Mouse (Mus musculus) stomach, embryonic 15.5 days (tissue): ENCODE data around the gene Prkcd. TPM values are rescaled to one million over a fixed set of nuclear protein-coding genes. Genes with fewer than 3 reads are reported as not detected.

Experiments
- ATAC-seq: fragments of 200-750 bp; cut with Nextera tagmentation; 2 replicates; pipeline ENCODE4 v1.8.0; 2017; ENCODE audit warnings: low read depth, moderate number of reproducible peaks, moderate TSS enrichment; ENCODE audit not compliant: insufficient read depth, low FRiP score
- H3K27ac ChIP-seq: fragments of 300-500 bp; sonication (generic); 2 replicates; pipeline ENCODE4 v1.5.1; 2015; ENCODE audit warnings: mild to moderate bottlenecking, inconsistent platforms
- H3K27me3 ChIP-seq: fragments of 300-500 bp; sonication (generic); replicated peaks from 2 replicates; pipeline ENCODE4 v1.6.1; 2015; ENCODE audit warnings: inconsistent platforms
- H3K36me3 ChIP-seq: fragments of 300-500 bp; sonication (generic); 2 replicates; pipeline ENCODE4 v1.6.1; 2015; ENCODE audit warnings: inconsistent platforms
- H3K4me1 ChIP-seq: fragments of 300-500 bp; sonication (generic); 2 replicates; pipeline ENCODE4 v1.6.1; 2015; ENCODE audit warnings: inconsistent platforms
- H3K4me2 ChIP-seq: fragments of 300-500 bp; sonication (generic); 2 replicates; pipeline ENCODE4 v1.6.1; 2015; ENCODE audit warnings: mild to moderate bottlenecking, inconsistent platforms
- H3K4me3 ChIP-seq: fragments of 300-500 bp; sonication (generic); replicated peaks from 2 replicates; pipeline ENCODE4 v1.5.1; 2015; ENCODE audit warnings: inconsistent platforms
- H3K9ac ChIP-seq: fragments of 300-500 bp; sonication (generic); 2 replicates; pipeline ENCODE4 v1.6.1; 2015; ENCODE audit warnings: inconsistent platforms
- H3K9me3 ChIP-seq: fragments of 300-500 bp; sonication (generic); 2 replicates; pipeline ENCODE4 v1.6.1; 2016; ENCODE audit warnings: inconsistent platforms
- WGBS: fragments of 180-500 bp; shearing (Covaris S2); methylation state at CpG from one replicate; pipeline ENCODE4 v1.1.7; 2015; 5-methylcytosine and 5-hydroxymethylcytosine counted together
- polyA plus RNA-seq: library from polyadenylated mRNA; unstranded; fragments of >200 nt; fragmentation: Nextera tagmentation; extraction: Ambion mirVana; gene quantifications from 2 replicates; pipeline ENCODE4 v1.2.1, GENCODE M21; 2015

Gene Prkcd
- polyA plus RNA-seq, 1 experiment from 2014 or later, result 56.2 TPM

- no peaks in the 10 kb centered on the region for H3K9me3 ChIP-seq
- no peak overlapping the region for H3K9ac ChIP-seq
- no peak overlapping the region for H3K4me2 ChIP-seq
- no peak overlapping the region for H3K4me3 ChIP-seq
- no peaks in the 10 kb centered on the region for H3K27me3 ChIP-seq
- H3K36me3 ChIP-seq, result no peaks in the 10 kb centered on the region
- no peak for ATAC-seq
- WGBS, result 94% methylated on average over 2 of the region's 2 CpGs
- no peak overlapping the region for H3K27ac ChIP-seq
- peaks cover 12% of the 10 kb centered on the region for H3K4me1 ChIP-seq
Observed at GRCm38 (mm10) chr14:30618746-30619275, 7.2 kb downstream of the Prkcd start.

- 53% methylated on average over 2 of the region's 2 CpGs for WGBS
- Histone ChIP-seq H3K4me1 (peaks cover 11% of the 10 kb centered on the region; the same call in 1 of the 2 replicates), H3K9me3 (no peaks in the 10 kb centered on the region), H3K27me3 (no peaks in the 10 kb centered on the region), H3K9ac (no peak overlapping the region), H3K4me2 (no peak overlapping the region), H3K27ac (no peak overlapping the region), H3K4me3 (no peak overlapping the region), H3K36me3 (no peaks in the 10 kb centered on the region)
- ATAC-seq, result no peak
Observed at GRCm38 (mm10) chr14:30616751-30617150, 9.3 kb downstream of the Prkcd start.

GRCm38 (mm10) chr14:30612962-30613715 is 12.9 kb downstream of the Prkcd start:
- H3K4me1 ChIP-seq, result peaks cover 4% of the 10 kb centered on the region; the same call in 1 of the 2 replicates
- H3K4me2 ChIP-seq, result no peak overlapping the region
- no peak overlapping the region for H3K9ac ChIP-seq
- H3K36me3 ChIP-seq, result no peaks in the 10 kb centered on the region
- H3K27me3 ChIP-seq, result no peaks in the 10 kb centered on the region
- no peak overlapping the region for H3K4me3 ChIP-seq
- WGBS, result 77% methylated on average over 2 of the region's 2 CpGs
- ATAC-seq, result no peak
- H3K27ac ChIP-seq, result no peak overlapping the region
- H3K9me3 ChIP-seq, result no peaks in the 10 kb centered on the region

- Histone ChIP-seq H3K27me3 (no peaks in the 10 kb centered on the region), H3K9me3 (no peaks in the 10 kb centered on the region), H3K4me1 (peaks cover 5% of the 10 kb centered on the region; the same call in 1 of the 2 replicates), H3K36me3 (no peaks in the 10 kb centered on the region), H3K9ac (no peak overlapping the region), H3K4me2 (no peak overlapping the region), H3K4me3 (no peak overlapping the region), H3K27ac (no peak overlapping the region)
- no peak for ATAC-seq
- 23% methylated on average over 7 of the region's 7 CpGs for WGBS
Observed at GRCm38 (mm10) chr14:30612523-30612922, 13.5 kb downstream of the Prkcd start.

GRCm38 (mm10) chr14:30610940-30611339 is 15.1 kb downstream of the Prkcd start:
- Histone ChIP-seq H3K36me3 (0 out of 2 replicates have a peak, but pooled peaks cover 3% of the 10 kb centered on the region), H3K9me3 (no peaks in the 10 kb centered on the region), H3K4me2 (no peak overlapping the region), H3K4me3 (no peak overlapping the region), H3K4me1 (peaks cover 7% of the 10 kb centered on the region; the same call in 1 of the 2 replicates), H3K27me3 (no peaks in the 10 kb centered on the region), H3K27ac (no peak overlapping the region), H3K9ac (no peak overlapping the region)
- WGBS, result 85% methylated on average over 3 of the region's 3 CpGs
- no peak for ATAC-seq

GRCm38 (mm10) chr14:30610304-30610703 is 15.7 kb downstream of the Prkcd start:
- Histone ChIP-seq H3K4me1 (peaks cover 7% of the 10 kb centered on the region; the same call in 1 of the 2 replicates), H3K27me3 (no peaks in the 10 kb centered on the region), H3K9ac (no peak overlapping the region), H3K9me3 (no peaks in the 10 kb centered on the region), H3K36me3 (0 out of 2 replicates have a peak, but pooled peaks cover 3% of the 10 kb centered on the region), H3K4me3 (no peak overlapping the region), H3K4me2 (no peak overlapping the region), H3K27ac (no peak overlapping the region)
- WGBS, result 58% methylated on average over 2 of the region's 2 CpGs
- ATAC-seq, result no peak

GRCm38 (mm10) chr14:30609499-30609898 is 16.5 kb downstream of the Prkcd start:
- no peaks in the 10 kb centered on the region for H3K27me3 ChIP-seq
- no peak overlapping the region for H3K9ac ChIP-seq
- WGBS, result 88% methylated on average over 3 of the region's 3 CpGs
- no peak overlapping the region for H3K27ac ChIP-seq
- H3K4me1 ChIP-seq, result peaks cover 3% of the 10 kb centered on the region; the same call in 1 of the 2 replicates
- no peak overlapping the region for H3K4me2 ChIP-seq
- H3K4me3 ChIP-seq, result no peak overlapping the region
- no peak for ATAC-seq
- 0 out of 2 replicates have a peak, but pooled peaks cover 3% of the 10 kb centered on the region for H3K36me3 ChIP-seq
- no peaks in the 10 kb centered on the region for H3K9me3 ChIP-seq

- 0 out of 2 replicates have a peak, but pooled peaks have one; percentile 32 for ATAC-seq
- 77% methylated on average over 6 of the region's 6 CpGs for WGBS
- Histone ChIP-seq H3K27ac (no peak overlapping the region), H3K36me3 (0 out of 2 replicates have a peak, but pooled peaks cover 3% of the 10 kb centered on the region), H3K9ac (no peak overlapping the region), H3K9me3 (no peaks in the 10 kb centered on the region), H3K27me3 (no peaks in the 10 kb centered on the region), H3K4me2 (no peak overlapping the region), H3K4me1 (peaks cover 3% of the 10 kb centered on the region; the same call in 1 of the 2 replicates), H3K4me3 (no peak overlapping the region)
Observed at GRCm38 (mm10) chr14:30608176-30608575, 17.8 kb downstream of the Prkcd start.

- WGBS, result 78% methylated on average over 4 of the region's 4 CpGs
- H3K4me1 ChIP-seq, result peaks cover 3% of the 10 kb centered on the region; the same call in 1 of the 2 replicates
- H3K27me3 ChIP-seq, result no peaks in the 10 kb centered on the region
- ATAC-seq, result 0 out of 2 replicates have a peak, but pooled peaks have one; percentile 19
- no peak overlapping the region for H3K4me2 ChIP-seq
- H3K4me3 ChIP-seq, result no peak overlapping the region
- 0 out of 2 replicates have a peak, but pooled peaks cover 3% of the 10 kb centered on the region for H3K36me3 ChIP-seq
- no peak overlapping the region for H3K27ac ChIP-seq
- no peaks in the 10 kb centered on the region for H3K9me3 ChIP-seq
- H3K9ac ChIP-seq, result no peak overlapping the region
Observed at GRCm38 (mm10) chr14:30607696-30608095, 18.3 kb downstream of the Prkcd start.

GRCm38 (mm10) chr14:30606817-30607216 is 19.2 kb downstream of the Prkcd start:
- Histone ChIP-seq H3K4me1 (peaks cover 3% of the 10 kb centered on the region; the same call in 1 of the 2 replicates), H3K4me3 (no peak overlapping the region), H3K27me3 (no peaks in the 10 kb centered on the region), H3K27ac (no peak overlapping the region), H3K4me2 (no peak overlapping the region), H3K9me3 (no peaks in the 10 kb centered on the region), H3K9ac (no peak overlapping the region), H3K36me3 (peaks cover 10% of the 10 kb centered on the region)
- 81% methylated on average over 5 of the region's 5 CpGs for WGBS
- no peak for ATAC-seq

- Histone ChIP-seq H3K36me3 (peaks cover 30% of the 10 kb centered on the region), H3K9ac (no peak overlapping the region), H3K4me1 (peaks cover 25% of the 10 kb centered on the region), H3K4me2 (no peak overlapping the region), H3K4me3 (no peak overlapping the region), H3K9me3 (no peaks in the 10 kb centered on the region), H3K27ac (no peak overlapping the region), H3K27me3 (no peaks in the 10 kb centered on the region)
- 71% methylated on average over 2 of the region's 2 CpGs for WGBS
- no peak for ATAC-seq
Observed at GRCm38 (mm10) chr14:30597142-30597541, 28.9 kb downstream of the Prkcd start.

- H3K27ac ChIP-seq, result no peak overlapping the region
- WGBS, result 67% methylated on average over 3 of the region's 3 CpGs
- no peak for ATAC-seq
- H3K4me1 ChIP-seq, result peaks cover 29% of the 10 kb centered on the region
- no peak overlapping the region for H3K4me3 ChIP-seq
- H3K9ac ChIP-seq, result no peak overlapping the region
- H3K9me3 ChIP-seq, result no peaks in the 10 kb centered on the region
- no peaks in the 10 kb centered on the region for H3K27me3 ChIP-seq
- no peak overlapping the region for H3K4me2 ChIP-seq
- H3K36me3 ChIP-seq, result peaks cover 25% of the 10 kb centered on the region
Observed at GRCm38 (mm10) chr14:30596407-30596806, 29.6 kb downstream of the Prkcd start.
